Mouse (Mus musculus) central nervous system, embryonic 14 days (tissue): Measurements from ENCODE around the gene Taf5l. TPM values are rescaled to one million over a fixed set of nuclear protein-coding genes. Genes with fewer than 3 reads are reported as not detected.

Experiments used
- polyA plus RNA-seq: library from polyadenylated mRNA; depleted of rRNA; stranded (reverse); fragments of >200 nt; gene quantifications from 2 replicates; pipeline ENCODE4 v1.2.3, GENCODE M21; 2012; rRNA removed

Taf5l gene
- polyA plus RNA-seq: 28.0 and 28.2 TPM in 2 replicates

DNA sequence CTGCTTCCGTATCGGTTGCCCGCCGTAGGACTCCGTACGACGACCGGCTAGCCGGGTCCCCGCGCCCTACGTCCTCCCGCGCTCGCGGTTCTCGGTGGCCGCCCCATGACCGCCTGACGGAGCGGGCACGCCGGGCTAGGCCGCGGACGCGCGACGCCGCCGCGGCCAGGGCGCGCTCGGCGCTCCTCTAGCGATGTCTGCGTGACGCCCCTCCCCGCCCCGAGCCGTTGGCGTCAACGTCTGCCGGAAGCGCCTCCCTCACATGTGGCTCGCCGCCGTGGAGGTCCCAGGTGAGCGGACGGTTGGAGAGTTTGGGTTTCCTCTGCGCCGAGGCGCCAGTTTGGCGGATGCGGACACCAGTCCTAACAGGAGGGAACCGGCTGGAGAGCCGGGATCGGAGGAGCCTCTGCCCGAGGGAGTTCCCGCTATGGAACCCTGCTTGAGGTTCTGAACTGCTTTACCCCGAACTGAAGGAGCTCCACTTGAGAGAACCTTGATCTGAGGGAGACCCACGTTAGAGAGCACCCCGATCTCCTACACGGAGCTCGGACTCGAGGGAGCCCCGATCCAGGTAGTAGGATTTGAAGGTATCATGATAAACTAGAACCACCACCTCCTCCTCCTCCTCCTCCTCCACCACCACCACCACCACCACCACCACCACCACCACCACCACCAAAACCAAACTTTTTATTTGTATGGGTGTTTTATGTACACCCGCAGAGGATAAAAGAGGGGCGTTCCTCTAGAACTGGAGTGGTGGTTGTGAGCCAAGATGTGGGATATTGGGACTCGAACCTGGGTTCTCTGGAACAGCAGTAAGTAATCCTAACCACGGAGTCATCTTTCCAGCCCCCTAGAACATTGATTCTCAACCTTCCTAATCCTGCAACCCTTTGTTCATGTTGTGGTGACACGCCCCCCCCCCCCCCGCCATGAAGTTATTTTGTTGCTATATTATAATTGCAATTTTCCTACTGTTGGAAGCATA, at the start of gene Taf5l, which contains the start of gene Urb2:
Gene Taf5l, minus strand, starts transcription at position 161 of the 991 bp plus-strand sequence.
Gene Urb2, plus strand, starts transcription at position 272 of the 991 bp plus-strand sequence.

DNA sequence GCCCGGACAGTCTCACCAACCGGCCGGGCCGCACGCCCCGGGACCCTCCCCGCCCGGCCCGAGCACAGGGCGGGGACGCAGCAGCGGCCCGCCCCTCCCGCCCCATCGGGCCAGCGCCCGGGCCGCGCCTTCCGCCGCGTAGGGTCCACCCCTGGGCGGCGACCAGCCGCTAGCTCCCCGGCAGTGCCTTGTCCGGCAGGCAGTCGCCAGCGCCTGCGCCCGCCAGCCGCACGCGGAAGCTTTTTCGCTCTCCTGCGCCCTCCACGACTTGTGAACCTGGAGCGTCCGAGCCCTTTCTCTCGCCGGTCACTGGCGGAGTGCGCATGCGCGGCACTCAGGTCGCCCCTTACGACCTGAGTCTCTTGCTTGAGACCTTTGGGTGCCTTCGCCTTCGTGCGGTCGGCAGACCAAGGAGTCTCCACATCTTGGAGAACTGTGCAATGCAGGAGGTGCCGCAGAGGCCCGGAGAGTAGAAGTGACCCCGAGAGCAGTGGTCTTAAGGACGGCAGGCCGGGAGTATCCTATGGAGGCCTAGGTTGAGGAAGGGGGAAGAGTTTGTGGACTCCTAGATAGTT, 38.3 kb downstream of the Taf5l start, which contains the start of gene Abcb10:
Gene Abcb10, minus strand, starts transcription at position 297 of the 575 bp plus-strand sequence.

GRCm38 (mm10) chr8:123948942-123949685, 72.1 kb downstream of the Taf5l start, which contains the start of gene Nup133:
TSS of gene Nup133 (minus strand) at chr8:123949265.

Other genes starting within 250 kb of the Taf5l start
- 44.3 and 46.5 TPM in 2 replicates for gene Rab4a, start 215.4 kb downstream of the Taf5l start, polyA plus RNA-seq
- gene Ccsap, start 161.2 kb downstream of the Taf5l start, polyA plus RNA-seq: 6.8 and 8.1 TPM in 2 replicates
- 4.4 and 144 TPM in 2 replicates for gene Acta1, start 126.6 kb downstream of the Taf5l start, polyA plus RNA-seq
- 24.1 and 26.7 TPM in 2 replicates for gene Nup133, start 72.1 kb downstream of the Taf5l start, polyA plus RNA-seq
- 15.6 and 16.7 TPM in 2 replicates for gene Abcb10, start 38.3 kb downstream of the Taf5l start, polyA plus RNA-seq
- gene Urb2, start 111 bp upstream of the Taf5l start, polyA plus RNA-seq: 8.2 and 8.6 TPM in 2 replicates
- 43.7 and 46.1 TPM in 2 replicates for gene Galnt2, start 210.0 kb upstream of the Taf5l start, polyA plus RNA-seq